Mouse (Mus musculus): ENCODE results near the gene Grk6.

DNA sequence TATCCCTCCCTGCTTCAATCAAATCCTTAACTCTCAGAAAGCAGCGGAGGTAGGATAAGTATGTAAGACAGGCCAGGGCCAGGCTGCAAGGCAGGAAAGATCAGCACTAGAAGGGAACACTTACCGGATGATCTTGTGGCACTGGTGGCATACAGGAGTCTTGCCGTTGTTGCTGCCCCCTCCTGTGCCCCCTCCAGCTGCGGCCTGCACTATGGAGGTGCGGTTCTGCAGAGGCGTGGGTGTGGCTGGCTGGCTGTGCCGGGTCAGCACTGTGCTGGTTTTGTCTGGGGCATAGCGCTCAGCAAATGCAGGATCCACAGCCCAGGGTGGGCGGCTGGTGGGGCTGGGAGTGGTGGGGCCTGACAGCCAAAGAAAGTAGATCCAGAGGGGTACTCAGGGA, 60.9 kb downstream of the Grk6 start:
- no peak for TF ChIP-seq CTCF (IDR thresholded peaks at IDR 0.05; ENCODE audit: insufficient read depth, low read depth, low read length)
- no peak for TF ChIP-seq POLR2A (IDR thresholded peaks at IDR 0.05; ENCODE audit: insufficient read depth, low read depth, low read length)

Measured in olfactory bulb, adult 2 months (tissue).